Mouse (Mus musculus): ENCODE data around the gene Tex9.

GRCm38 (mm10) chr9:72492194-72492565 is at the start of gene Tex9:
- TF ChIP-seq CTCF (IDR thresholded peaks at IDR 0.05) (no peak), POLR2A (IDR thresholded peaks at IDR 0.05; ENCODE audit: insufficient read depth, low read depth, low read length) (no peak), EP300 (IDR thresholded peaks at IDR 0.05; ENCODE audit: insufficient read depth, low read depth, low read length) (no peak)

Data from heart, adult 2 months (tissue).